Mouse (Mus musculus): ENCODE data around the gene Ptrhd1.

Ptrhd1 gene

DNA sequence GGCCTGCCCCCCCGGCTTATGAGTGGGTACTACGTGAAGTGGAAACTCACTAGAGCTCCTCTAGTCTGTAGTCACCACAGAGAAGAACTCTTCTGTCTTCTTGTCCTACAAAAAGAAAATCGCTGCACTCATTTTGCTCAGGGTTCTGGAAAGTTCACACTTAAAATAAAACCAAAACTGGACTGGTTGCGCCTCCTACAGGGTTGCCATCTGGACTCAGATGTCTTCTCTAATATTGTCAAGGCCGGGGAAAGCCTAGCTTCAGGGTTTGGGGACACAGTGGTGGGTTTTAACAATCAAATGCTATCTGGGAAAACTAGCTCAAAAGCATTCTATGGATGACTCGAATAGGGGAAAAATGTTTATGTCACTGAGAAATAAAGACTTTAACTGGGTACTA is 16.0 kb downstream of the Ptrhd1 start:
- DNase-seq, result peak; percentile 73 to 76

DNA sequence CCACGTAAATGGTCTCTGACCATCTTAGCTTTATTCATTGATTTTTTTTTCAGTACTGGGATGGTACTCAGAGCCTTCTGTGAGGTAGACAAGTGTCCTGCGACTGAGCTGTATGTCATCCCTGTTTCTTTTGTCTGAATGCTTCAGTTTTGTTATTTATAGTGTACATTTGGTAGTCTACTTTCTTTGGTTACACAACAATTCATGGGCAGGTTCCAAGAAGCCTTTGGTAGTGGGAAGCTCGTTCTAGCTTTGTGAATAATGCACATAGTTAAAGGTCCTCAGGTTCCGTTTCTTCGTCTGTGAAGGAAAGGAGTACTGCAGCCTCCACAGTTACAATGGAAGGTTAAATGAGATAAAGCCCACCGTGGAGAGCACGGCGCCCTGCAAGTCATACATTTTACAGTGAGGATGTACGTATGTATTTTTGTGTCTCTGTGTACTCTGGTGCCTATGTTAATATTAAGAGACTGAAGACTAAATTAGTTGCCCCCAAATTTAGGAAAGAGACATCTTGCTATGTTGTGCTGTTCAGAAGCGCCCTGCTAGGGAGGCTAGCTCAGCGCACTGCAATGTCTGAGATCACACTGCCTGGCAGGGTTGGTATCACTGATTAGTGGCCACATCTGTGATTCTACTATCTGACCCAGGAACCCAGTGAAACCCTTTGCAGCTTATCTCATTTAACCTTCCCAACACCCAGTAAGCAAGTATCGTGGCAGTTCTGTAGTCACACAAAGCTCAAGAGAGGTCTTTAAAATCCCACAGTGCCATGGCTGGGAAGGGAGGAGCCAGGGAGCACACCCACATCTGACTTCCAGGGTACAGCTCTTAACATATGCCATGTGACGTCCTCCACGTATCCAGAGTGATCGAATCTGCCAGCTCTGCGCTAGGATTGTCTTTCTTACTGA is 19.2 kb downstream of the Ptrhd1 start:
- no peak for DNase-seq

DNA sequence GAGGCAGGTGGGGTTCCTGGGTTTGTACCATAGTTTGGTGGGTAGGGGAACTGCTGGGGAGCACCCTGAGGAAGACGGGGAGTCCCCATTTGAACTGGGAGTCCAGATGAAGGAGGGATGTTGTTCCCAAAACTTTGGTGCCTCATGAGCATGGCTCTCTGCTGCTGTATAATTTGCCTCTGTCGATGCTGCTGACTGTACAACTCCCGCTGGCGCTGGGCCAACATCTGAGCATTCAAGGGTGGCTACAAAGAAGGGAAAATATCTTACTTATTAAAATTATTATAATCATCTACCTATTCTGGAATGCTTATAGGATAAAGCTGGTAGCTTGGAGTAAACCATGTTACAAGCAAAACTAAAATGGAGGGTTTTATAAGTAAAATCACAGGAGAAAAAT is 33.9 kb downstream of the Ptrhd1 start:
- DNase-seq, result no peak

DNA sequence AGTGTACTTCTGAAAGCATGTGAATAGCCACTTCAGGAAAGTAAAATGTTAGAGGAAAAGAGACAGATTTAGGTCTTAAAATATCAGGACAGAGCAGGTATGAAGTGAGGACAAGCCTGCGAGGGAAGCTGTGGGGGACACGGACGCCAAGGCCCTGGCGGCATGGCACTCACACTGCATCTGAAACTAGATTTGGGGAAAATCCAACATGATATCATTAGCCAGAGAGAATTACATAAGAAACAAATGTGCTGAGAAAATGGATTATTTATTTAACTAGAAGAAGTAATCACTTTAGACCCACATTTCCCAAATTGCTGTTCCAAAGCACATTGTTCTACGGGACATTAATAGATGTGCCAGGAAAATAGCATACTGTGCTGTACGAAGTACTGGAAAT is 37.3 kb downstream of the Ptrhd1 start:
- DNase-seq, result peak; percentile 25 to 44

DNA sequence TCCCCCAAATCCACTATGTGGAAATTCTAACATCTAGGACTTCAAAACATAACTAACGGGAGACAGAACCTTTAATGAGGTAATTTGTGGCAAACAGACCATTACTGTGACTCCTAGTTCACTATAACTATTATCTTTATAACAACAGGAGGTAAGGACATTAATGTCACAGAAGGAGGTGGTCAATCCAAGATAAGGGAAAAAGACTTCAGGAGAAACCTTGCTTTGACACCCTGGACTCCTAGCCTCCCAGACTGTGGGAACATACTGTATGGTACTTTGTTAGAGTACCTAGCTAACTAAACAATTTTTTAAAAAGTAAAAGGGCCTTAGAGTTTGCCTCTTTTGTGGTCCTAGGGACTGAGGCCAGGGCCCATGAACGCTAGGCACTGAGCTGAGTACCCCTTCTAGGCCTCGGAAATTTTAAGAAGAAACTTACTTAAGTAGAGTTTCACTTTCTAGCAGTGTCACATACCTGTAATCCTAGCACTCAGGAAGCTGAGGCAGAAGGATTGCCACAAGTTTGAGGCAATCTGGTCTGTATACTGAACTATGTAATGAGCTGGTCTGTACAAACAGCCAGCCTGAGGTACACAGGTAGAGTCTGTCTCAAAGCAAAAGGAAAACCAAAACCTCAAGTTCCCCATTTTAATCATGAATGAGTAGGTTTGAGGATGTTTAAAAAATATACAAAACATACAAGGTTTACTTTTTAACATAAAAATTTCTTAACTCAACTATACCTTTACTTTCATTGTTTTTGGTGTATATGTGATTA is 45.3 kb downstream of the Ptrhd1 start:
- DNase-seq, result no peak

DNA sequence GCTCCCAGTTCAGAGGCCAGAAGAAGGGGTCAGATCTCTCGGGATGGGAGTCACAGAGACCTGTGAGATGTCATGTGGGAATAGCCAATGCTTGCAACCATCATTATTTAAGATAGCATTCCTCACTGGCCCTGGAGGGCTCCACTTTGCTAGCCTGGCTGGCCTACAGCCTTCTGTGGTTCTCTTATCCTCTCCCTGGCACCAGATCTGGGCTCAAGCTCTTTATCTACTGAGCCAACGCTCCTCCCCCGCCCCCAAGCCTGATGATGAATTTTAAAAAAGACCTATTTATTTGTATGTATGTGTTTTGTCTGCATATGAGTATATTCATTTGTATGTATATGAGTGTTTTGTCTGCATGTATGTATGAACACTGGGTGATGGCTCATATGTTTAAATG is 46.1 kb downstream of the Ptrhd1 start:
- no peak for DNase-seq

DNA sequence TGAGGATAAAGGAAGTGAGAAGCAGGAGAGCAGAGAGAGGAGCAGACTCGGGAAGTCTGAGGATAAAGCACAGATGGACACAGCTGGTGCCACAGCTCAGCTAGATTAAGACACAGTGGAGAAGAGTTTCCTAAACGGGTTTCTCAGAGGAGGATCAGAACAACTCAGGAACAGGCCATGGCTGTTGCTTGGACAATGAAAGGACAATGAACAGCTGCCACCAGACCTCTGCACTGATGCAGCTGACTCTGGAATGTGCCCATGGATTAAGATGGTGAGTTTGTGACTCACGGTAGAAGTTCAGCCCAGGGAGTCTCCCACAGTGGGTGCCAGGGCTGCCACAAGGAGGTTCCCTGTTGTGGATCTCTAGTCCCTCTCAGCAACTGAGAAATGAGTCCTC is 51.4 kb downstream of the Ptrhd1 start:
- DNase-seq, result no peak
